Mouse (Mus musculus) kidney, embryonic 14.5 days (tissue): ENCODE data around the gene Smcr8. TPM values are rescaled to one million over a fixed set of nuclear protein-coding genes. Genes with fewer than 3 reads are reported as not detected.

Source experiments
- ATAC-seq: fragments of 200-750 bp; cut with Nextera tagmentation; 2 replicates; pipeline ENCODE4 v1.8.0; 2017; ENCODE audit warnings: moderate number of reproducible peaks, mild to moderate bottlenecking, moderate TSS enrichment, moderate library complexity; ENCODE audit not compliant: low FRiP score, low TSS enrichment
- H3K27ac ChIP-seq: fragments of 300-500 bp; sonication (generic); 2 replicates; pipeline ENCODE4 v1.5.1; 2014; ENCODE audit warnings: low read depth, mild to moderate bottlenecking, low read length, moderate library complexity, mixed read lengths
- H3K27me3 ChIP-seq: fragments of 300-500 bp; sonication (generic); 2 replicates; pipeline ENCODE4 v1.6.1; 2014; ENCODE audit warnings: mild to moderate bottlenecking, low read length; ENCODE audit not compliant: control insufficient read depth, insufficient read depth
- H3K36me3 ChIP-seq: fragments of 300-500 bp; sonication (generic); 2 replicates; pipeline ENCODE4 v1.6.1; 2014; ENCODE audit warnings: low read length, mixed read lengths; ENCODE audit not compliant: control insufficient read depth, insufficient read depth
- H3K4me1 ChIP-seq: fragments of 300-500 bp; sonication (generic); 2 replicates; pipeline ENCODE4 v1.6.1; 2014; ENCODE audit warnings: low read length, mixed read lengths; ENCODE audit not compliant: control insufficient read depth, insufficient read depth
- H3K4me2 ChIP-seq: fragments of 300-500 bp; sonication (generic); replicated peaks from 2 replicates; pipeline ENCODE4 v1.6.1; 2014; ENCODE audit warnings: low read depth, mild to moderate bottlenecking, low read length
- H3K4me3 ChIP-seq: fragments of 300-500 bp; sonication (generic); 2 replicates; pipeline ENCODE4 v1.5.1; 2014; ENCODE audit warnings: mild to moderate bottlenecking, low read length
- H3K9ac ChIP-seq: fragments of 300-500 bp; sonication (generic); 2 replicates; pipeline ENCODE4 v1.6.1; 2014; ENCODE audit warnings: low read depth, mild to moderate bottlenecking, low read length, moderate library complexity
- H3K9me3 ChIP-seq: fragments of 300-500 bp; sonication (generic); 2 replicates; pipeline ENCODE4 v1.6.1; 2016; ENCODE audit warnings: low read length; ENCODE audit not compliant: control insufficient read depth
- WGBS: fragments of 180-500 bp; shearing (Covaris S2); extraction: QIAGEN DNeasy Blood & Tissue Kit; methylation state at CpG from one replicate; pipeline ENCODE4 v1.1.7; 2014; 5-methylcytosine and 5-hydroxymethylcytosine counted together
- microRNA-seq: library from miRNA; unstranded; fragments of <30 nt; microRNA quantifications from one replicate; pipeline ENCODE4, GENCODE M21; 2016
- polyA plus RNA-seq: library from polyadenylated mRNA; unstranded; fragments of >200 nt; fragmentation: Nextera tagmentation; extraction: Ambion mirVana; gene quantifications from 2 replicates; pipeline ENCODE4 v1.2.1, GENCODE M21; 2014

Gene Smcr8
- polyA plus RNA-seq, 1 experiment from 2014 or later: 8.2 TPM

- Histone ChIP-seq H3K27me3 (no peaks in the 10 kb centered on the region), H3K27ac (no peak overlapping the region), H3K4me1 (no peaks in the 10 kb centered on the region), H3K36me3 (no peaks in the 10 kb centered on the region), H3K9ac (no peak overlapping the region), H3K4me2 (no peak overlapping the region), H3K9me3 (no peaks in the 10 kb centered on the region), H3K4me3 (no peak overlapping the region)
- no peak for ATAC-seq
- WGBS: 76% methylated on average over 2 of the region's 2 CpGs
These were observed 46.4 kb downstream of the Smcr8 start for GRCm38 (mm10) chr11:60823771-60824170.

DNA sequence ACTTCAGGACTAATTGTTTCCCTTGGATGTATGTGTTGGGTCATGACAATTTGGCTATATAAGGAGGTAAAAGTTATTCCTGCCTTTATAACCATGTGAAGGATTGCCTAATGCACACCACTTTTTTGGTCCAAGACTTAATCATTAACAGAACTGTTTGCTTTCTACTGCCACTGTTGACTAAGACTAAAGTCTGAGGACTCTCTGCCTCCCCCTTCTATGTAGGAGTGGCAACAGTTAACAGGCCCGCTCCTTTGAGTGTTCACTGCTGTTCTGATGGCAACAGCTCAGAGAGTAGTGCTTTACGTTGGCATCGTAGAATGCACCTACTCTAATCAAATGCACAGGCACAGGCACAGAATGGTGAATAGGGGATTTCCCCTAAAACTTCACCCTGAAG lies 47.9 kb downstream of the Smcr8 start:
- Histone ChIP-seq H3K4me1 (no peaks in the 10 kb centered on the region), H3K27ac (no peak overlapping the region), H3K9ac (no peak overlapping the region), H3K9me3 (no peaks in the 10 kb centered on the region), H3K4me2 (no peak overlapping the region), H3K4me3 (no peak overlapping the region), H3K27me3 (no peaks in the 10 kb centered on the region), H3K36me3 (no peaks in the 10 kb centered on the region)
- WGBS: 77% methylated on average over 3 of the region's 3 CpGs
- ATAC-seq: no peak

DNA sequence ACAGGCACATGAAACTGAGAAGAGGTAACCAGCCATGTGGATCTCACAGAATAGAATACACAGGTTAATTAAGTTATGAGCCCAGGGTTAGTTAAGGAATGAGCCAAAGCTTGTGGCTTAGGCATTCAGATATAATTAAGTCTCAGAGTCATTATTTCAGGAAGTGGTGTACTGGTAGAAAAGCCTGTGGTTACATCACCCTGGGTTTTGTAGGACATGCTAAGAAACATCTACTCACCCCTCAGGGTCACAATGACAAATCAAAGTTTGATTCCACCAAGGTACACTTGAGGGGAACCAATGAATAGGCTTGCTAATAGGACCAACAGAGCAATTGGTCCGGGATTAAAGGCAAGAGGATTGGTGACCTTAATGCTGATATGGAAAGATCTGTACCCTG lies 49.4 kb downstream of the Smcr8 start:
- Histone ChIP-seq H3K27ac (no peak overlapping the region), H3K4me2 (no peak overlapping the region), H3K27me3 (no peaks in the 10 kb centered on the region), H3K4me1 (peaks cover 6% of the 10 kb centered on the region), H3K4me3 (no peak overlapping the region), H3K9ac (no peak overlapping the region), H3K36me3 (no peaks in the 10 kb centered on the region), H3K9me3 (no peaks in the 10 kb centered on the region)
- ATAC-seq: no peak
- 67% methylated on average over 1 of the region's 1 CpGs for WGBS

- Histone ChIP-seq H3K4me3 (no peak overlapping the region), H3K4me1 (peaks cover 6% of the 10 kb centered on the region), H3K27ac (no peak overlapping the region), H3K4me2 (no peak overlapping the region), H3K36me3 (no peaks in the 10 kb centered on the region), H3K27me3 (no peaks in the 10 kb centered on the region), H3K9me3 (no peaks in the 10 kb centered on the region), H3K9ac (no peak overlapping the region)
- WGBS: 67% methylated on average over 4 of the region's 4 CpGs
- ATAC-seq: no peak
These were observed 50.1 kb downstream of the Smcr8 start for GRCm38 (mm10) chr11:60827241-60827945.

DNA sequence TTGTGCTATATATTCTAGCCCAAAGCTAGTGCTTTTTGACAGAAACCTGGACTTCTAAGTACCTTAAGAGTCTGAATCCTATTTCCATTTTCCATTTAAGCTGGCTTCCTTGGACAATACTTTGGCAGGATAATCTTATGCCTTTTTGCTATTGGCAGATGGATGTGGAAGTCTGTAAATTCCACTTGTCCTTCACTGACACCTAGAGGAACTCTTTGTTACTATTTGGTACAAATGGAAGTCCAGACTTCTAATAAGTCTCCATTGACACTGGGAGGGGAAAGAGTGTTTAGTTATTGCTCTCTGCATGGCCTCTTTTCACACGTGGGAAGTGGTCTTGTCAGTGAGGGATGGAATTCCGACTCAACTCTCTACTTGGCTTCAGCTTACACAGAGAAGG lies 51.6 kb downstream of the Smcr8 start:
- Histone ChIP-seq H3K4me3 (no peak overlapping the region), H3K9ac (no peak overlapping the region), H3K4me1 (peaks cover 6% of the 10 kb centered on the region), H3K27me3 (no peaks in the 10 kb centered on the region), H3K36me3 (no peaks in the 10 kb centered on the region), H3K9me3 (no peaks in the 10 kb centered on the region), H3K4me2 (no peak overlapping the region), H3K27ac (no peak overlapping the region)
- ATAC-seq: no peak
- WGBS: 27% methylated on average over 2 of the region's 2 CpGs

DNA sequence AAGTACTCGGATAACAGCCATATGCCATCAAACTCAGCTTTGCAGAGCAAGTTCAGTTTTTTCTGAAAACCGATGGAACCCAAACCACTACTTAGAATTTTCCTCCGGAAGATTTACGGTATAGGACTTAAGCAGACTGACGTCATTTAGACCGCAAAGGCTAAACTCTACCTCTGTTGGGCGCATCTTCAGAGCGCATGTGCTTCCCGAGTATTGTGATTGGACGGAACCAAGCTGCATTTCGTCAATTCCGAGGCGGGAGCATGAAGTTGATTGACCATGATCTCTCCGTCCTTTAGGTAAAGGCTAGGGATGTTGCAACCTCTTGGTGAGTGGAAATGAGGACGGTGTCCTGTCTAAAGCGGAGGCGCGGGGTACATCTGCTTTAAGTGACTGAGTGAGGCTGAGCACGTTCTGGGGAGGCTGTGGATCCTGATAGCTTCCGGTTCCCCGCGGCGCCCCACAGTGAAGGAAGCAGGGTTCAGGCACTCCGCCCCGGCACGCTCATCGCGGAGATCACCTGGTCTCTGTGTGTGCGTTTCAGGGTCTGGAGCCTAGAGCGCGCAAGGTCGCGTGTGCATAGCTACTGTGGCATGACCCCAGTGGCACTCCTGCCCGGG lies 53.2 kb downstream of the Smcr8 start, which contains the start of gene Dhrs7b:
Dhrs7b (plus strand) TSS at position 199 of the 620 bp plus-strand sequence.
- Histone ChIP-seq H3K36me3 (no peaks in the 10 kb centered on the region), H3K4me3 (peak within 1 kb of the TSS; percentile 54), H3K4me2 (peak within 1 kb of the TSS; percentile 44), H3K27me3 (no peaks in the 10 kb centered on the region), H3K9ac (peak within 1 kb of the TSS; percentile 56), H3K4me1 (peaks cover 6% of the 10 kb centered on the region), H3K27ac (0 out of 2 replicates have a peak within 1 kb of the TSS, but pooled peaks have one; percentile 11), H3K9me3 (no peaks in the 10 kb centered on the region)
- peak; percentile 95 for ATAC-seq
- WGBS: 0% methylated on average over 34 of the region's 34 CpGs

GRCm38 (mm10) chr11:60836897-60837296 lies 59.6 kb downstream of the Smcr8 start:
- Histone ChIP-seq H3K9me3 (no peaks in the 10 kb centered on the region), H3K4me3 (no peak overlapping the region), H3K27ac (no peak overlapping the region), H3K4me2 (no peak overlapping the region), H3K4me1 (no peaks in the 10 kb centered on the region), H3K27me3 (no peaks in the 10 kb centered on the region), H3K9ac (no peak overlapping the region), H3K36me3 (no peaks in the 10 kb centered on the region)
- WGBS: 96% methylated on average over 6 of the region's 6 CpGs
- no peak for ATAC-seq

Small RNA genes within 50 kb of the gene (microRNA-seq; reads per million reads assigned to microRNA genes)
- gene Mir5100: 2.3 reads per million, percentile 6 among the genes with 10 or more reads in this experiment

Other genes starting within 250 kb of the Smcr8 start
- gene Alkbh5, start 241.1 kb upstream of the Smcr8 start, polyA plus RNA-seq: 39.8 and 44.3 TPM in 2 replicates
- gene Llgl1, start 77.8 kb upstream of the Smcr8 start, polyA plus RNA-seq: 40.8 and 69.0 TPM in 2 replicates
- gene Flii, start 50.3 kb upstream of the Smcr8 start, polyA plus RNA-seq: 46.8 and 71.9 TPM in 2 replicates
- gene Mief2, start 49.1 kb upstream of the Smcr8 start, polyA plus RNA-seq: 9.8 and 17.0 TPM in 2 replicates
- 13.7 and 21.5 TPM in 2 replicates for gene Top3a, start 159 bp upstream of the Smcr8 start, polyA plus RNA-seq
- 45.3 and 78.4 TPM in 2 replicates for gene Shmt1, start 34.2 kb downstream of the Smcr8 start, polyA plus RNA-seq
- 34.3 and 35.8 TPM in 2 replicates for gene Dhrs7b, start 53.1 kb downstream of the Smcr8 start, polyA plus RNA-seq
- gene Tmem11, start 101.7 kb downstream of the Smcr8 start, polyA plus RNA-seq: 72.8 and 72.9 TPM in 2 replicates
- 15.7 and 25.0 TPM in 2 replicates for gene Natd1, start 137.2 kb downstream of the Smcr8 start, polyA plus RNA-seq
- 69.0 and 106 TPM in 2 replicates for gene Map2k3, start 154.5 kb downstream of the Smcr8 start, polyA plus RNA-seq
- 0.32 TPM in 1 of 2 replicates, not detected in the other for gene Kcnj12, start 245.0 kb downstream of the Smcr8 start, polyA plus RNA-seq